Mouse (Mus musculus) effector memory CD4-positive, alpha-beta T cell, adult 7 months (primary cell): ENCODE measurements around the gene Kdelc1. TPM values are rescaled to one million over a fixed set of nuclear protein-coding genes. Genes with fewer than 3 reads are reported as not detected.

ENCODE experiments used
- polyA plus RNA-seq: library from polyadenylated mRNA; unstranded; fragments of 100-300 nt; shearing (Covaris generic); gene quantifications from one replicate; pipeline ENCODE4 v1.2.1, GENCODE M21; 2017

The Kdelc1 gene
- polyA plus RNA-seq = 13.5 TPM

DNA sequence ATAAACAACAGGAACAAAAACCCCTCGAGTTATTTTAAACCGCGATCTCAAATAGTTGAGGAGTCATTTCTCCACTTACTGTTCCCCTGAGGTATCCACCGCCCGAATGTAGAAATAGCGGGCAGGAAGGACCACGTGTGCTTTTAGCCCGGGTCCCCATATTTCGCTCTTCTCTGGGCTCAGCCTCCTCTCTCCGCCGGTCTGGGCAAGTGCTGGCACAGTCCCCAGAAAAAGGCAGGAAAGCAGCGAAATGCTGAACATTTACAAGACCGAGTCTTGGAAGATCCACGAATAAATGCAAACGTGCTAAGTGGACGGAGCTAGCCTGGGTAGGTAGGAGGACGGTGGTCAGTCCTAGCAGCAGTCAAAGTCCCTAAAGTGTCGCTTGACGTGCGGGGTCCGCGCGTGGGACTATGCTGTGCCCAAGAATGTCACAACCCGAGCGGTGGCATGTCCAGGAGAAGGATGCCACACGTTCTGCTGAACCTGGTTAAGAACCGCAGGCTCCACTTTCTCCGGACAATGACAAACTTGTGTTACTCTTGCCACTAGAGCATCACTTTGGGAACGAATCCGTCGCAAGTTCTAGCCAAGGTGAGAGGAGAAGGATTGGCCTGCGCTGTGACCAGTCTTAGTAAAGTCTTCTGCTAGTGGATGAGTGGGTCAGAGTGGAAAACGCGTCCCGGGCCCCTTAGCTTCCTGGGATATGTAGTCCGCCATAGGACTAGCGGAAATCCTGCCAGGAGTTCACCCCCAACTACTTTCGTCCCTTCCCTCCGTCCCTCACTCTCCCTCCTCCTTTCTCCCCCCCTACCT, at the start of gene Kdelc1, which contains the start of gene Bivm:
Gene Kdelc1 (minus strand): TSS at position 570 of the 816 bp plus-strand sequence.
Gene Bivm (plus strand): TSS at position 719 of the 816 bp plus-strand sequence.

GRCm38 (mm10) chr1:44147563-44148381, 29.2 kb upstream of the Kdelc1 start, which contains the start of gene Ercc5:
Ercc5 (plus strand) TSS chr1:44147744.

GRCm38 (mm10) chr1:44102259-44102717, 16.3 kb downstream of the Kdelc1 start, which contains the start of gene Tex30:
Tex30 (minus strand) TSS chr1:44102441.

GRCm38 (mm10) chr1:44061836-44062235, 56.8 kb downstream of the Kdelc1 start, which contains the start of gene Gm8251:
Gm8251 (minus strand) TSS chr1:44061936.

Other genes starting within 250 kb of the Kdelc1 start
- 170 TPM for gene Tpp2, start 185.2 kb downstream of the Kdelc1 start, polyA plus RNA-seq
- 0.11 TPM for gene Mettl21c, start 98.8 kb downstream of the Kdelc1 start, polyA plus RNA-seq
- gene Gm8251, start 56.9 kb downstream of the Kdelc1 start, polyA plus RNA-seq = 0.41 TPM
- gene Tex30, start 16.4 kb downstream of the Kdelc1 start, polyA plus RNA-seq = 86.2 TPM
- 10.2 TPM for gene Bivm, start 149 bp upstream of the Kdelc1 start, polyA plus RNA-seq
- 27.9 TPM for gene Ercc5, start 28.9 kb upstream of the Kdelc1 start, polyA plus RNA-seq
- not detected for gene Mettl21e, start 100.2 kb upstream of the Kdelc1 start, polyA plus RNA-seq